Mouse (Mus musculus): ENCODE measurements around the gene Cel.

Cel gene

DNA sequence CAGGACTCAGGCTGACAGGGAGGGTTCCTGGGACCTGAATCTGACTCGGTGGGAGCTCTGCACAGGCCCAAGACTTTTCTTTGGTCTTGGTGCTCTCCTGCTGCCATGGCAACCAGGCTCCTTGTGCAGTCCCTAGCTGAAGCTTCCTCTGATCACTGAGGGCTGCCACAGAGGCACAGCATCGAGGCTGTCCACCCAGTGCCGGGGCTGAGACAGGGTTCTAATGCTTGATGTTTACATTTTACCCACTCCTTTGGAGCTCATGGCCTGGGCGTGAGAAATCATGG lies 25.6 kb downstream of the Cel start:
- DNase-seq (ENCODE audit: low read depth, low spot score), result no peak

DNA sequence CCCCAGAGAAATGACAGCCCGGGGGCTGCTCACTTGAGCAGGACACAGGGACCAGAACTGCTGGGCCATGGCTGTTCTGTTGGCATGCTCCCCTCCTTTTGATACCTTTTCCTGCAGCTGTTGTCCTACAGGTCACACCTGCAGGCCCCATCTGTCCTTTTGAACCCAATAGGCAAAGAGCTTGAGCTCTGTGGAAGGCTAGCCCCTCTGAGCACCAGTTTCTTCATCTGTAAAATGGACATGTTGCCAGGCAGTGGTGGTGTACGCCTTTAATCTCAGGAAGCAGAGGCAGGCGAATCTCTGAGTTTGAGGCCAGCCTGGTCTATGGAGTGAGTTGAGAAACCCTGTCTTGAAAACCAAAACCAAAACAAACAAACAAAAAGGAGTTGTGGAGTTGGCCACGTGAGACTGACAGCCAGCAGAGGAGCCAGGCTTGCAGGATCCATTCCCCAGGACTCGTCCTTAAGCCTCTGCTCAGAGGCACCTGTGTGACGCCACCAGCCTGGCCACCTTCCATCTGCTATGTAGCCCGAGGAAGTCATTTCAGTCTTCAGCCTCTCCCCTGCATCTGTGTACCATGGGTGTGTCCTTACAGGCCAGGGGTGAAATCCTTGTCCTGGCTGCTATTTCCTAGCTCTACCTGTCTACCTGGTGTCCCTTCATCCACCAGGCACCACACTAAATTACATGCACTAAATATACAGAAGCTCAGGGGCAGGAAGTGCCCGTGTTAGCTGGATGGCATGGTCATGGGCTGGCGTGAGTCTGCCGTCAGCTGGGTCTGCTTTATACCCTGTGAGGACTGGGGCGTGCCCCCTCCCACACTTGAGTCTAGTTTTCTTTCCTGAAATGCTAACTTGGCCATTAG lies 26.2 kb downstream of the Cel start:
- no peak for DNase-seq (ENCODE audit: low read depth, low spot score)

DNA sequence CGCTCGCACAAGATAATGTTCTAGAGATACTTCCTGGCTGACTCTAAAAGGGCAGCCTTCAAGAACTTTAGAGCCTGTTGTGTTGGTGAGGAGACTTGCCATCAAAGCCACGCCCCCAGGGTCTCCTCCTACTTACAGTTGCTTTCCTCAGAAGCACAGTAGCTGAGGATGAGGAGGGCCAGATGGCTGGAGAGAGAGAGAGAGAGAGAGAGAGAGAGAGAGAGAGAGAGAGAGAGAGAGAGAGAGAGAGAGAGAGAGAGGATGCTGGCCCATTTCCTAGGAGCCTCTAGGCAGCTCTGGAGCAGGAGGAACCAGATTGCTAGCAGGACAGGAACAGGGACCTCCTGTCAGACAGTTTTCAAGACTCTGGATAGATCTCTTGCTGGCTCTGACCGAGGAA lies 27.0 kb downstream of the Cel start:
- no peak for DNase-seq (ENCODE audit: low read depth, low spot score)

GRCm38 (mm10) chr2:28535650-28536049 lies 27.6 kb downstream of the Cel start:
- DNase-seq (ENCODE audit: low read depth, low spot score), result no peak

- DNase-seq (ENCODE audit: low read depth, low spot score), result no peak
Measured at GRCm38 (mm10) chr2:28535263-28535540, 28.0 kb downstream of the Cel start.

- no peak for DNase-seq (ENCODE audit: low read depth, low spot score)
Measured at GRCm38 (mm10) chr2:28534436-28535262, 28.6 kb downstream of the Cel start.

DNA sequence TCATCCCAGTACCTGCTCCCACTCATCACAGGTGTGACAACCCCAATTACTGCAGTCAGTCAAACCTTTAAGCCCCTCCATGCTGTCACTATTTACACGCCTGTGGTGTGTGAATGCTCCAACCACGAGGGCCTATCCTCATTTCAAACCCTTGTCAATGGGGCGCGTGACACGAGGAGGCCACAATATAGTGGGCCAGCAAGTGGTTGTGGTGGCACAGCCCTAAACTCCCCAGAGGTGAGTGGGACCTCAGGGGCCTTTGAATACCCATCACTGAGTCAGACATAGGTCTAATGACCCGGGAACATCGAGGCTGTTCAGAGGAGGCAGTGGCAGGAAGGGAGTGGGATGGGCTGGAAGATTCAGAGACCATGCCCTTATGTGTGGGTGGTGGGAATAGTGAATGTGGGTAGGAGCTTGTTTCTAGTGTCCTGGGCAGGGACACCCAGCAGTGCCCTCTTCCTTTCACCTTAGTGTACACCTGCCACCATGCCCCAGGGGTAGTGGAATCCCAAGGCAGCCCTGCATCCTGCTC lies 29.2 kb downstream of the Cel start:
- no peak for DNase-seq (ENCODE audit: low read depth, low spot score)

DNA sequence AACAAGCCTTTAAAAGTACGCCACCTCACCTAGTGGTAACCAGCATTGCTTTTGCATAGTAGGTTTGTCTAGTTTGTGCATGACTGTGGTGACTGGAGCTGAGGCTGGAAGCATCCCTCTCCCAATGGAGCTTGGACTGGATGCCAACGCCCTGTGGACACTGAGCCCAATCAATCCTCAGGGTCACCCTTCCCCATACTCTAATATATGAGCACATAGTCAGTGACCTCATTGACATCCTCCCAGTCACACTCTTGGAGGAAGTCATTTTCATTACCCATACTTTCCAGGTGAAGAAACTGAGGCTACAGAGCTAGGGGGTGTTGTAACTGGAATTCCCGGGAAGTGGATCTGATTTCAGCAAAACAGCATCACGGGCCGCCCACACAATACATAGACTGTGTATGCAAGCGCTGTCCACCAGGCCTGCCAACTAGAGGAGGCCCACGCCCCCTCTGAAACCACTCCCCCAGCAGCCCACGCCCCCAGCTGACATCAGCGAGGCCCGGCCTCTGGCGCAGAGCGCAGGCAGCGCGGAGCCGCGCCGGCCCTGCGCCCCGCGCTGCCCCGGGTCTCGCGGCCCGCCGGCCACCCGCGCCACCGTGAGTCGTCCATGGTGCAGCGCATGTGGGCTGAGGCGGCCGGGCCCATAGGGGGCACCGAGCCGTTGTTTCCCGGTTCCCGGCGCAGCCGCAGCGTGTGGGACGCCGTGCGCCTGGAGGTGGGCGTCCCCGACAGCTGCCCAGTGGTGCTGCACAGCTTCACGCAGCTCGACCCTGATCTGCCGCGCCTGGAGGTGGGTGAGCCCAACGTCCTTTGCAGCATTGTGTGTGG lies 30.0 kb downstream of the Cel start:
- peak; percentile 78 for DNase-seq (ENCODE audit: low read depth, low spot score)

- DNase-seq (ENCODE audit: low read depth, low spot score), result no peak
Measured at GRCm38 (mm10) chr2:28530311-28530710, 32.9 kb downstream of the Cel start.

GRCm38 (mm10) chr2:28529856-28530255 lies 33.3 kb downstream of the Cel start:
- DNase-seq (ENCODE audit: low read depth, low spot score), result no peak

DNA sequence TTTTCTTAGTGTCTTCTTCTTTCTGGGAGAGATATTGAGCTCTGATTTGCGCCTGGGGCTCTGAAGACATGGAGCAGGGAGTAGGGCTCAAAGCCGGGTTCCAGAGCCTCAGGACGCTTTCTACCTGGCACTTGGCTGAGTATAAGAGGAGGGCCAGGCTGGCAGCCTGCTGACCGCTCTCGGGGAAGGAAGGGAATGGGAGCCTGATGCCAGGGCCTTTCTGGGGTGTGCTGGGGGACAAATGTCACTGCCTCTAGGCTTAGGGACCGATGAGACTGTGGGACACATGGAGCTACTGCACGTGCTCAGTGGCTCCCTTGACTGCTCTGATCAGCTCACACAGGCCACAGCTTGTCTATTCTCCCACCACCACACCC lies 34.9 kb downstream of the Cel start:
- no peak for DNase-seq (ENCODE audit: low read depth, low spot score)

GRCm38 (mm10) chr2:28527436-28528353 lies 35.5 kb downstream of the Cel start:
- DNase-seq (ENCODE audit: low read depth, low spot score), result no peak

GRCm38 (mm10) chr2:28525943-28526876 lies 37.0 kb downstream of the Cel start:
- no peak for DNase-seq (ENCODE audit: low read depth, low spot score)

- DNase-seq (ENCODE audit: low read depth, low spot score), result no peak
Measured at GRCm38 (mm10) chr2:28525219-28525942, 37.8 kb downstream of the Cel start.

DNA sequence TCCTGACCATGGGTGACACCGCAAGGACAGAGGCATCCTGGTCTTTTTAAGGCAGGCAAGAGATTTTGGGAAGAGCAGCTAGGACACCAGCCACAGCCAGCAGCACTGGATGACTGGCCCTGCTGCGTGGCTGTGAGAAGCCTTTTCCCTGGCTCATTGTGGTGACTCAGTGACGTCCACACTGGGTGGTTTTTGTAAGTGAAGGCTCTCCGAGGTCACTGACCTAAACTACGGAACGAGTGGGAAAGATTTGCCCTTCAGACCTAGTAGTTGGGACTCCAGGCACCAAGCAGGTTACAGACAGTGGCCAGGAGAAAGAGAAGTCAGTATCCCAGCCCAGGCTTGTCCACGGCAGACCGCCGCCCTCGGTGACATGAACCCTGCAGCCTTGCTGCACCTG lies 38.8 kb downstream of the Cel start:
- DNase-seq (ENCODE audit: low read depth, low spot score), result no peak

- peak; percentile 82 for DNase-seq (ENCODE audit: low read depth, low spot score)
Measured at GRCm38 (mm10) chr2:28523643-28524117, 39.5 kb downstream of the Cel start.

DNA sequence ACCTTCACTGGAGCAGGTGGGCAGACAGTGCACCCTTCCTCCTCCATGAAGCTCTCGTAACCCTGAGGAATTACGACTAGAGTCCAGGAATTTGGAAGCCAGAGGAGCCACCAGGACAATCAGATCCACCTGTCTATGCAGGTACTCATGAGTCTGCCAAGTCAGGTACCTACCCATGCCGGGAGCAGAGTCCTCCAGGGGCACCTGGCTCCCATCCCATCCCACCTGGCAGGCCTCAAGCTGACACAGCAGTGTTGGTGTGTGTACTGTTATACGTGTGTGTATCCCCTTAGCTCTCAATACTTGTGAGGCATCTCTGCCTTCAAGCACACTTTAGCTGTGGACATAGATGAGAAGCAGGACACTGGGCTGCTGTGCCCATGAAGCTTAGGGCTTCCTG lies 41.0 kb downstream of the Cel start:
- no peak for DNase-seq (ENCODE audit: low read depth, low spot score)

- DNase-seq (ENCODE audit: low read depth, low spot score), result no peak
Measured at GRCm38 (mm10) chr2:28521571-28522151, 41.5 kb downstream of the Cel start.

- no peak for DNase-seq (ENCODE audit: low read depth, low spot score)
Measured at GRCm38 (mm10) chr2:28520581-28520980, 42.6 kb downstream of the Cel start.

Measured in retina, postnatal 7 days (tissue).